In the genomic region with DNA sequence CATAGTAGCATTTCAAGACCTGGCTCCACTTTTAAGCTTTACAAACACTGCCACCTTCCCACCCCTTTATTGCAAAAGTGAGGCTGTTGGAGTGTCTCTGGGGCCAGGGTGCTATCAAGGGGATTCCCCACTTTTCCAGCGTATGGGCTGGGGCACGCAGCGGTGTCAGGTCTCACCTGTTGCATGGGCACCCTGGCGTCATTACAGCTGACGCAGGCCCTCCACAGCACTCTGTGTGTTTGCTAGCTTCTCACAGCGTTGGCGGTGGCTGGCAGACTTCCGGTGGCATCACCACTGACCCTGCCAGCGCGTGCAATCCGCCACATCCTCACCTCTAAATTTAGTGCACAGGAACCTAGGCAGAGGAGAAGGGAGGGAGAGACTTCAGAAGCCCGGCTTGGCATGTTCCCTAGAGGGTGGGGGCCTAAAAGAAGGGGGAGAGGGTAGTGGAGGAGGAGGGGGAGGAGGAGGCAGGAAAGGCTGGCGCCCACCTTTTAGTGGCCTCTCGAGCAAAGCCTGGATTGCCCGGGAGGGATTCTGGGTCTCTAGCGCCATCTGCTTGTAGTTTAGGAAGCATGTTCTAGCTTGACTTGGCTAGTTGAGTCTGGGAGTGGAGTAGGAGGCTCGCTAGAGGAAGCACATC, we compare ENCODE assay signal across 8 mouse cellular contexts. TPM values are rescaled to one million over a fixed set of nuclear protein-coding genes. Genes with fewer than 3 reads are reported as not detected.
DNase-seq lines count a peak whose midpoint lies in the region; ATAC-seq and TF ChIP-seq lines count a peak whose summit lies in the region.

No protein-coding gene starts in this region.

- H3K4me3 ChIP-seq in G1E (ENCODE audit: low read depth, low read length), result no peak overlapping the region
- no peak overlapping the region for H3K4me3 ChIP-seq in forebrain, embryonic 11.5 days (ENCODE audit: low read depth, low read length)
- H3K4me3 ChIP-seq in lung, embryonic 14.5 days (ENCODE audit: low read depth, low read length), result peak overlapping the region; percentile 25
- H3K4me3 ChIP-seq in neural tube, embryonic 14.5 days (ENCODE audit: low read depth, low read length), result no peak overlapping the region

- H3K27ac ChIP-seq in forebrain, embryonic 11.5 days (ENCODE audit: low read depth, low read length), result no peak overlapping the region
- peak overlapping the region; percentile 69 for H3K27ac ChIP-seq in lung, embryonic 14.5 days (ENCODE audit: low read depth)
- no peak overlapping the region for H3K27ac ChIP-seq in neural tube, embryonic 14.5 days (ENCODE audit: low read depth, low read length)

- peak overlapping the region; percentile 41 for H3K4me2 ChIP-seq in forebrain, embryonic 11.5 days (ENCODE audit: low read depth, low read length, severe bottlenecking)
- H3K4me2 ChIP-seq in lung, embryonic 14.5 days, result peak overlapping the region; percentile 61
- H3K4me2 ChIP-seq in neural tube, embryonic 14.5 days (ENCODE audit: low read depth, low read length), result peak overlapping the region; percentile 24

- TF ChIP-seq CTCF in G1E (IDR thresholded peaks at IDR 0.05; ENCODE audit: low read depth, low read length), result 0 out of 2 replicates have a peak, but pooled peaks have one; percentile 12
- TF ChIP-seq CTCF in lung, embryonic 14.5 days (IDR thresholded peaks at IDR 0.05; ENCODE audit: low read depth), result peak; percentile 84

- DNase-seq in G1E (ENCODE audit: low spot score), result peak; percentile 41
- peak; percentile 60 for DNase-seq in c-Kit-positive CD71-positive TER-119-positive erythroid progenitor cells, embryonic 14.5 days (ENCODE audit: low spot score)
- peak; percentile 84 for DNase-seq in forebrain, embryonic 11.5 days (ENCODE audit: low spot score)
- peak; percentile 83 to 84 for DNase-seq in heart, postnatal 10 days
- DNase-seq in kidney, postnatal 25 days, result peak; percentile 57 to 66
- peak; percentile 93 for DNase-seq in lung, embryonic 14.5 days
- peak; percentile 58 to 78 for DNase-seq in thymus, postnatal 10 days (ENCODE audit: low spot score in 2 of 2)

- H3K36me3 ChIP-seq in G1E (replicated peaks), result no peaks in the 10 kb centered on the region
- H3K36me3 ChIP-seq in forebrain, embryonic 11.5 days (ENCODE audit: control insufficient read depth, insufficient read depth, low read length), result no peaks in the 10 kb centered on the region
- H3K36me3 ChIP-seq in lung, embryonic 14.5 days (ENCODE audit: insufficient read depth), result no peaks in the 10 kb centered on the region
- no peaks in the 10 kb centered on the region for H3K36me3 ChIP-seq in neural tube, embryonic 14.5 days (ENCODE audit: control insufficient read depth, insufficient read depth, low read length)

- no peak for ATAC-seq in G1E (ENCODE audit: extremely low read depth, insufficient number of reproducible peaks, low FRiP score, poor library complexity, severe bottlenecking)
- peak; percentile 43 for ATAC-seq in forebrain, embryonic 11.5 days (replicated peaks; ENCODE audit: low FRiP score)
- peak; percentile 62 for ATAC-seq in lung, embryonic 14.5 days (ENCODE audit: insufficient read depth)
- ATAC-seq in neural tube, embryonic 14.5 days (ENCODE audit: low read depth), result peak; percentile 57; the same call in 1 of the 2 replicates

- intact Hi-C loops in heart, postnatal 10 days (cut with DNase I), result loop anchor here (1.0 to 5.0 kb wide), 3 partner anchors 67 to 227 kb away; no protein-coding TSS in a partner anchor

- WGBS in forebrain, embryonic 11.5 days, result 21% methylated on average over 17 of the region's 17 CpGs
- WGBS in lung, embryonic 14.5 days, result 8% methylated on average over 17 of the region's 17 CpGs
- WGBS in neural tube, embryonic 14.5 days, result 20% methylated on average over 17 of the region's 17 CpGs

- no peaks in the 10 kb centered on the region for H3K9me3 ChIP-seq in G1E (replicated peaks)
- no peaks in the 10 kb centered on the region for H3K9me3 ChIP-seq in forebrain, embryonic 11.5 days (ENCODE audit: control insufficient read depth, low read length)
- H3K9me3 ChIP-seq in lung, embryonic 14.5 days (ENCODE audit: low read depth, low read length), result no peaks in the 10 kb centered on the region
- H3K9me3 ChIP-seq in neural tube, embryonic 14.5 days (ENCODE audit: control insufficient read depth, low read length), result no peaks in the 10 kb centered on the region

- H3K27me3 ChIP-seq in G1E (ENCODE audit: insufficient read depth, low read length), result peaks cover 9% of the 10 kb centered on the region
- H3K27me3 ChIP-seq in forebrain, embryonic 11.5 days (ENCODE audit: control insufficient read depth, insufficient read depth, low read length), result no peaks in the 10 kb centered on the region
- H3K27me3 ChIP-seq in lung, embryonic 14.5 days (ENCODE audit: insufficient read depth, low read length), result no peaks in the 10 kb centered on the region
- no peaks in the 10 kb centered on the region for H3K27me3 ChIP-seq in neural tube, embryonic 14.5 days (ENCODE audit: control insufficient read depth, insufficient read depth, low read length)

- peak overlapping the region; percentile 30; the same call in 1 of the 2 replicates for H3K9ac ChIP-seq in forebrain, embryonic 11.5 days (ENCODE audit: low read length)
- H3K9ac ChIP-seq in lung, embryonic 14.5 days, result peak overlapping the region; percentile 49
- H3K9ac ChIP-seq in neural tube, embryonic 14.5 days (replicated peaks; ENCODE audit: low read depth, low read length), result 0 out of 2 replicates have a peak overlapping the region, but pooled peaks have one; percentile 1

- H3K4me1 ChIP-seq in G1E (ENCODE audit: insufficient read depth, low read depth, low read length), result 0 out of 2 replicates have a peak, but pooled peaks cover 3% of the 10 kb centered on the region
- H3K4me1 ChIP-seq in forebrain, embryonic 11.5 days (replicated peaks; ENCODE audit: control insufficient read depth, insufficient read depth, low read length), result peaks cover 16% of the 10 kb centered on the region
- peaks cover 3% of the 10 kb centered on the region; the same call in 1 of the 2 replicates for H3K4me1 ChIP-seq in lung, embryonic 14.5 days (ENCODE audit: insufficient read depth)
- peaks cover 17% of the 10 kb centered on the region; the same call in 1 of the 2 replicates for H3K4me1 ChIP-seq in neural tube, embryonic 14.5 days (ENCODE audit: control insufficient read depth, insufficient read depth, low read length)

RNA-seq across cellular contexts. Expression of gene Smox, which starts 18.5 kb away (rescaled TPM):
- 3.3 TPM in 1 of 2 replicates, not detected in the other for total RNA-seq in G1E (2014; fragmentation: Nextera tagmentation)
- total RNA-seq in G1E (2017), result 0.05 and 0.23 TPM in 2 replicates
- 0.05 and 0.06 TPM in 2 replicates for polyA plus RNA-seq in G1E (2012)
- 33.2 and 34.6 TPM in 2 replicates for polyA plus RNA-seq in forebrain, embryonic 11.5 days (2014; fragmentation: Nextera tagmentation; extraction: Ambion mirVana)
- total RNA-seq in heart, postnatal 10 days (2021), result 10 to 100 TPM; 29.7 to 35.2 TPM
- polyA plus RNA-seq in lung, embryonic 14.5 days (2014; fragmentation: Nextera tagmentation; extraction: Ambion mirVana), result 23.9 and 28.7 TPM in 2 replicates
- polyA plus RNA-seq in neural tube, embryonic 14.5 days (2014; fragmentation: Nextera tagmentation; extraction: Ambion mirVana), result 28.9 and 31.9 TPM in 2 replicates

RNA-seq across cellular contexts. Expression of gene Adra1d, which starts 52.3 kb away (rescaled TPM):
- total RNA-seq in G1E (2014; fragmentation: Nextera tagmentation), result not detected in 2 replicates
- not detected in 2 replicates for total RNA-seq in G1E (2017)
- not detected in 2 replicates for polyA plus RNA-seq in G1E (2012)
- polyA plus RNA-seq in forebrain, embryonic 11.5 days (2014; fragmentation: Nextera tagmentation; extraction: Ambion mirVana), result not detected in 2 replicates
- total RNA-seq in heart, postnatal 10 days (2021), result 1 to 10 TPM; 4.3 to 4.5 TPM
- polyA plus RNA-seq in lung, embryonic 14.5 days (2014; fragmentation: Nextera tagmentation; extraction: Ambion mirVana), result 2.0 and 2.7 TPM in 2 replicates
- polyA plus RNA-seq in neural tube, embryonic 14.5 days (2014; fragmentation: Nextera tagmentation; extraction: Ambion mirVana), result 0.17 and 0.18 TPM in 2 replicates

Comparison
In these comparisons a context has a peak if more than half of its experiments do, and no peak if none do; other contexts are left out.
1. DNase-seq: peak in every context shown above with its lines; median percentile 93 in lung, embryonic 14.5 days; 84 in forebrain, embryonic 11.5 days; 84 in heart, postnatal 10 days; 68 in thymus, postnatal 10 days; 62 in kidney, postnatal 25 days; 60 in c-Kit-positive CD71-positive TER-119-positive erythroid progenitor cells, embryonic 14.5 days; 41 in G1E.
2. RNA of gene Smox, which starts 18.5 kb away (polyA plus RNA-seq): 33.2 to 34.6 TPM in forebrain, embryonic 11.5 days, 28.9 to 31.9 TPM in neural tube, embryonic 14.5 days and 23.9 to 28.7 TPM in lung, embryonic 14.5 days; 0.05 to 0.06 TPM in G1E; every median in the first group is over 10 times any median in the second.
3. Peak in every context shown above with its lines, with median percentiles within 50 percentile points of each other: H3K4me2 ChIP-seq and H3K9ac ChIP-seq.